8 mouse cellular contexts compared by ENCODE assay signal in the genomic region with DNA sequence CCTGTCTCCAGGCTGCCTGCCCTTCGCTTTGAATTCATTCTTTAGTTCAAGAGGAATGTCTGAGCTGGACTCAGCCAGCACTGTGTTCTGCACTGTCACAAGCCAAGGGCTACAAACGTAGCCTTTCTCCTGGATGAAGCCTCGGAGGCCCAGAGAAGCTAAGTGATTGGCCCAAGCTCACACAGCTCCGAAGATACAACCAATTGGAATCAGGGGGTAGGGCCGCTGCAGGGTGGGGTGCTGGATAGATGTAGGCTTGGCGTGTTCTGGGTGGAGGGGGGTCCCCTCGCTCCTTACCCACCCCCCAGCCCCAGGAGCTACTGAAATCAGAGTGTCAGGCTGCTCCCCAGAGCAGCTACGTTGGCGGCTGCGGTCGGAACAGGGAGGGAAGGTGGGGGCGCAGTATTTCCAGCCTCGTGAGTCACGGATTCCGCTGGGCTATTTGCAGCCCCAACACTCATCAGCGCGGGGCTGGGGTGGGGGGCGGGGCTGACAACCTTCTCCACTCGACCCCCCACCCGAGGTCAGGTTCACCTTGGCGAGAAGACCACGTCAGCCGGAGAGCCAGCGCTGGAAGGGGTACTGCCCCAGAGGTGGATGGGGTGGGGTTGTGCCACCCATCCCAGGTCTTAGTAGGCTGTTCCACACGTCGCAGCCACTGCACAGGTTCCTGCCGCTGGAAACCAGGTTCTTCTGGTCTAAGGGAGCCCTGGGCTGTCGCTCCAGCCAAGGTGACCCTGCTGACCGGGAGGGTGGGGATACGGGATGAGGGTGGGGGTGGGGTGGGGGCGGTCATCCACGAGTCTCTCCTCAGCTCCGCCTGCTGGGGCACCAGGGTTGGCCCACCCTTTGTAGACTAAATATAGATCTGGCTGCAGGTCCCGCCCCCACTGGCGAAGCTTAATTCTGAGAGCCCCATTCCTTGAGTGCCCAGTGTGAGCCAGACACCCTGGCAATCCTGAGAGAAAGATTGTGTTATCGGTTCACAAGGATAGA. TPM values are rescaled to one million over a fixed set of nuclear protein-coding genes. Genes with fewer than 3 reads are reported as not detected.
DNase-seq lines count a peak whose midpoint lies in the region; ATAC-seq and TF ChIP-seq lines count a peak whose summit lies in the region.

No protein-coding gene starts in this region.

- H3K27me3 ChIP-seq in CH12.LX (replicated peaks): peaks cover 1% of the 10 kb centered on the region
- no peaks in the 10 kb centered on the region; the same call in 1 of the 2 replicates for H3K27me3 ChIP-seq in forebrain, embryonic 15.5 days
- H3K27me3 ChIP-seq in liver, embryonic 16.5 days (ENCODE audit: control insufficient read depth, insufficient read depth, low read depth, low read length): peaks cover 6% of the 10 kb centered on the region

- H3K9ac ChIP-seq in CH12.LX (ENCODE audit: insufficient read depth, low read depth): peak overlapping the region; percentile 41
- peak overlapping the region; percentile 55 for H3K9ac ChIP-seq in forebrain, embryonic 15.5 days (replicated peaks)
- H3K9ac ChIP-seq in liver, embryonic 16.5 days (ENCODE audit: low read depth, low read length): no peak overlapping the region

- in situ Hi-C loops in CH12.LX (cut with MboI; ENCODE audit: low pct_ligation_motif_present, low pct_unique_long_range_greater_than_20kb, low sequenced_read_pairs): no loop called here

- peak; percentile 48 for TF ChIP-seq POLR2A in CH12.LX (IDR thresholded peaks at IDR 0.05; ENCODE audit: low read depth, low read length)
- TF ChIP-seq POLR2A in olfactory bulb, adult 2 months (IDR thresholded peaks at IDR 0.05; ENCODE audit: insufficient read depth, low read depth, low read length): 0 out of 2 replicates have a peak, but pooled peaks have one; percentile 25

- TF ChIP-seq EP300 in CH12.LX (IDR thresholded peaks at IDR 0.05; ENCODE audit: low read length): peak; percentile 90

- H3K4me2 ChIP-seq in CH12.LX (ENCODE audit: insufficient read depth, low read depth, poor library complexity, severe bottlenecking): peak overlapping the region; percentile 82
- peak overlapping the region; percentile 81 for H3K4me2 ChIP-seq in forebrain, embryonic 15.5 days (replicated peaks)
- H3K4me2 ChIP-seq in liver, embryonic 16.5 days (ENCODE audit: low read depth, low read length): peak overlapping the region; percentile 39

- peaks cover 12 to 40% of the 10 kb centered on the region in 2 experiments for H3K4me1 ChIP-seq in CH12.LX (ENCODE audit: control insufficient read depth in 1 of 2, insufficient read depth in 2 of 2)
- H3K4me1 ChIP-seq in forebrain, embryonic 15.5 days: peaks cover 10% of the 10 kb centered on the region
- H3K4me1 ChIP-seq in liver, embryonic 16.5 days (ENCODE audit: control insufficient read depth, low read depth, low read length): peaks cover 4% of the 10 kb centered on the region; the same call in 1 of the 2 replicates
- H3K4me1 ChIP-seq in olfactory bulb, adult 2 months (ENCODE audit: control insufficient read depth, insufficient read depth, low read length): peaks cover 59% of the 10 kb centered on the region

- 4% methylated on average over 35 of the region's 36 CpGs for WGBS in forebrain, embryonic 15.5 days
- 5% methylated on average over 36 of the region's 36 CpGs for WGBS in liver, embryonic 16.5 days (ENCODE audit: insufficient replicate concordance)
- 2% methylated on average over 36 of the region's 36 CpGs for WGBS in olfactory bulb, adult 2 months

- TF ChIP-seq RAD21 in CH12.LX (IDR thresholded peaks at IDR 0.05; ENCODE audit: low read depth, low read length): no peak

- H3K36me3 ChIP-seq in CH12.LX (replicated peaks in 1 of 2; ENCODE audit: control insufficient read depth in 1 of 2, insufficient read depth in 1 of 2, low read length in 1 of 2): no peaks in the 10 kb centered on the region
- no peaks in the 10 kb centered on the region for H3K36me3 ChIP-seq in forebrain, embryonic 15.5 days
- H3K36me3 ChIP-seq in liver, embryonic 16.5 days (ENCODE audit: control insufficient read depth, insufficient read depth): no peaks in the 10 kb centered on the region

- H3K79me2 ChIP-seq in CH12.LX (replicated peaks; ENCODE audit: control insufficient read depth, extremely low read depth, insufficient read depth, poor library complexity, severe bottlenecking): no peaks in the 10 kb centered on the region

- H3K27ac ChIP-seq in CH12.LX (ENCODE audit: insufficient read depth, low read depth): peak overlapping the region; percentile 66; the same call in 1 of the 2 replicates
- no peak overlapping the region for H3K27ac ChIP-seq in forebrain, embryonic 15.5 days (replicated peaks)
- H3K27ac ChIP-seq in layer of hippocampus, adult 2 months: peak overlapping the region; percentile 92
- H3K27ac ChIP-seq in liver, embryonic 16.5 days (ENCODE audit: low read length): no peak overlapping the region
- H3K27ac ChIP-seq in olfactory bulb, adult 2 months (ENCODE audit: insufficient read depth, low read depth, low read length): peak overlapping the region; percentile 97

- no peaks in the 10 kb centered on the region for H3K9me3 ChIP-seq in CH12.LX (replicated peaks; ENCODE audit: low read length)
- H3K9me3 ChIP-seq in forebrain, embryonic 15.5 days: no peaks in the 10 kb centered on the region
- H3K9me3 ChIP-seq in liver, embryonic 16.5 days (replicated peaks; ENCODE audit: control insufficient read depth, low read length): no peaks in the 10 kb centered on the region

- DNase-seq in CH12.LX (ENCODE audit: extremely low read depth): peak; percentile 89
- DNase-seq in brain, embryonic 18.5 days (ENCODE audit: low read depth, low spot score): peak; percentile 64
- DNase-seq in layer of hippocampus, adult 2 months (ENCODE audit: low spot score in 2 of 2): peak; percentile 72 to 82
- no peak for DNase-seq in testis, postnatal 10 days (ENCODE audit: low spot score)

- TF ChIP-seq CTCF in CH12.LX (conservative IDR thresholded peaks at IDR 0.05 in 1 of 2, IDR thresholded peaks at IDR 0.05 in 1 of 2; ENCODE audit: low read depth in 2 of 2, low read length in 2 of 2): no peak
- TF ChIP-seq CTCF in layer of hippocampus, adult 2 months (conservative IDR thresholded peaks at IDR 0.05): peak; percentile 18
- no peak for TF ChIP-seq CTCF in olfactory bulb, adult 2 months (IDR thresholded peaks at IDR 0.05; ENCODE audit: insufficient read depth, low read depth, low read length)

- dilution Hi-C loops in CH12.LX (cut with MboI; ENCODE audit: extremely low pct_ligation_motif_present, extremely low pct_unique_long_range_greater_than_20kb, low sequenced_read_pairs): no loop called here

- ATAC-seq in forebrain, embryonic 15.5 days (replicated peaks): peak; percentile 97
- peak; percentile 67 to 73 for ATAC-seq in hematopoietic stem cell, adult 5-6 weeks (replicated peaks in 1 of 2; ENCODE audit: insufficient read depth in 1 of 2, low FRiP score in 2 of 2, low TSS enrichment in 1 of 2, low read depth in 1 of 2, poor library complexity in 2 of 2, severe bottlenecking in 2 of 2)
- no peak for ATAC-seq in liver, embryonic 16.5 days (ENCODE audit: low read depth)

- peak overlapping the region; percentile 50 to 63 (median 58) for H3K4me3 ChIP-seq in CH12.LX (replicated peaks in 1 of 3; ENCODE audit: low read depth in 2 of 3, low read length in 2 of 3, poor library complexity in 1 of 3)
- H3K4me3 ChIP-seq in forebrain, embryonic 15.5 days: peak overlapping the region; percentile 49
- H3K4me3 ChIP-seq in layer of hippocampus, adult 2 months: peak overlapping the region; percentile 66
- H3K4me3 ChIP-seq in liver, embryonic 16.5 days (ENCODE audit: low read depth, low read length): peak overlapping the region; percentile 1; the same call in 1 of the 2 replicates
- peak overlapping the region; percentile 47 for H3K4me3 ChIP-seq in olfactory bulb, adult 2 months (ENCODE audit: insufficient read depth, low read depth, low read length)

RNA-seq across cellular contexts. Expression of gene Hspb7, which starts 5.2 kb away (rescaled TPM):
- total RNA-seq in CH12.LX (2012; rRNA removed) (0.04 TPM in 1 of 2 replicates, not detected in the other), CH12.LX (2014; rRNA removed) (not detected in 2 replicates)
- polyA plus RNA-seq in CH12.LX (2012; ENCODE audit: insufficient read length, low read depth): not detected in 2 replicates
- polyA plus RNA-seq in forebrain, embryonic 15.5 days (2015; fragmentation: Nextera tagmentation; extraction: Ambion mirVana): 0.09 TPM in 1 of 2 replicates, not detected in the other
- 1.3 TPM in 1 of 2 replicates, not detected in the other for total RNA-seq in hematopoietic stem cell, adult 5-6 weeks (2017)
- under 1 TPM in 1 of 2 experiments, not detected in 1; 0.12 TPM for total RNA-seq in layer of hippocampus, adult 2 months (2021)
- polyA plus RNA-seq in liver, embryonic 16.5 days (2015; fragmentation: Nextera tagmentation; extraction: Ambion mirVana): 0.22 and 0.97 TPM in 2 replicates
- polyA plus RNA-seq in olfactory bulb, adult 2 months (2012; ENCODE audit: insufficient read depth, insufficient read length, low replicate concordance, missing spikeins): not detected in 2 replicates

RNA-seq across cellular contexts. Expression of gene Clcnkb, which starts 10.0 kb away (rescaled TPM):
- total RNA-seq in CH12.LX (2012; rRNA removed) (0.51 and 1.1 TPM in 2 replicates), CH12.LX (2014; rRNA removed) (0.08 TPM in 2 replicates)
- 0.24 and 0.42 TPM in 2 replicates for polyA plus RNA-seq in CH12.LX (2012; ENCODE audit: insufficient read length, low read depth)
- polyA plus RNA-seq in forebrain, embryonic 15.5 days (2015; fragmentation: Nextera tagmentation; extraction: Ambion mirVana): not detected in 2 replicates
- not detected in 2 replicates for total RNA-seq in hematopoietic stem cell, adult 5-6 weeks (2017)
- not detected for total RNA-seq in layer of hippocampus, adult 2 months (2021)
- not detected in 2 replicates for polyA plus RNA-seq in liver, embryonic 16.5 days (2015; fragmentation: Nextera tagmentation; extraction: Ambion mirVana)
- polyA plus RNA-seq in olfactory bulb, adult 2 months (2012; ENCODE audit: insufficient read depth, insufficient read length, low replicate concordance, missing spikeins): not detected in 2 replicates

RNA-seq across cellular contexts. Expression of gene Srarp, which starts 10.1 kb away (rescaled TPM):
- not detected in 2 replicates for total RNA-seq in CH12.LX (2012; rRNA removed)
- total RNA-seq in CH12.LX (2014; rRNA removed): not detected in 2 replicates
- polyA plus RNA-seq in CH12.LX (2012; ENCODE audit: insufficient read length, low read depth): not detected in 2 replicates
- polyA plus RNA-seq in forebrain, embryonic 15.5 days (2015; fragmentation: Nextera tagmentation; extraction: Ambion mirVana): 0.20 TPM in 1 of 2 replicates, not detected in the other
- not detected in 2 replicates for total RNA-seq in hematopoietic stem cell, adult 5-6 weeks (2017)
- total RNA-seq in layer of hippocampus, adult 2 months (2021): 1 to 10 TPM; 4.1 to 5.3 TPM
- not detected in 2 replicates for polyA plus RNA-seq in liver, embryonic 16.5 days (2015; fragmentation: Nextera tagmentation; extraction: Ambion mirVana)
- not detected in 2 replicates for polyA plus RNA-seq in olfactory bulb, adult 2 months (2012; ENCODE audit: insufficient read depth, insufficient read length, low replicate concordance, missing spikeins)

RNA-seq across cellular contexts. Expression of gene Zbtb17, which starts 18.7 kb away (rescaled TPM):
- total RNA-seq in CH12.LX (2012; rRNA removed): 45.3 and 47.6 TPM in 2 replicates
- 20.4 and 21.4 TPM in 2 replicates for total RNA-seq in CH12.LX (2014; rRNA removed)
- 49.7 and 51.2 TPM in 2 replicates for polyA plus RNA-seq in CH12.LX (2012; ENCODE audit: insufficient read length, low read depth)
- 61.8 and 65.6 TPM in 2 replicates for polyA plus RNA-seq in forebrain, embryonic 15.5 days (2015; fragmentation: Nextera tagmentation; extraction: Ambion mirVana)
- 22.1 and 22.3 TPM in 2 replicates for total RNA-seq in hematopoietic stem cell, adult 5-6 weeks (2017)
- total RNA-seq in layer of hippocampus, adult 2 months (2021): 10 to 100 TPM; 33.8 to 34.6 TPM
- polyA plus RNA-seq in liver, embryonic 16.5 days (2015; fragmentation: Nextera tagmentation; extraction: Ambion mirVana): 6.6 and 7.9 TPM in 2 replicates
- not detected in 2 replicates for polyA plus RNA-seq in olfactory bulb, adult 2 months (2012; ENCODE audit: insufficient read depth, insufficient read length, low replicate concordance, missing spikeins)

RNA-seq across cellular contexts. Expression of gene Clcnka, which starts 27.3 kb away (rescaled TPM):
- total RNA-seq in CH12.LX (2012; rRNA removed): not detected in 2 replicates
- total RNA-seq in CH12.LX (2014; rRNA removed): not detected in 2 replicates
- not detected in 2 replicates for polyA plus RNA-seq in CH12.LX (2012; ENCODE audit: insufficient read length, low read depth)
- not detected in 2 replicates for polyA plus RNA-seq in forebrain, embryonic 15.5 days (2015; fragmentation: Nextera tagmentation; extraction: Ambion mirVana)
- not detected in 2 replicates for total RNA-seq in hematopoietic stem cell, adult 5-6 weeks (2017)
- not detected for total RNA-seq in layer of hippocampus, adult 2 months (2021)
- polyA plus RNA-seq in liver, embryonic 16.5 days (2015; fragmentation: Nextera tagmentation; extraction: Ambion mirVana): 0.05 TPM in 1 of 2 replicates, not detected in the other
- not detected in 2 replicates for polyA plus RNA-seq in olfactory bulb, adult 2 months (2012; ENCODE audit: insufficient read depth, insufficient read length, low replicate concordance, missing spikeins)

Comparison
In these comparisons a context has a peak if more than half of its experiments do, and no peak if none do; other contexts are left out.
1. H3K27ac ChIP-seq: peak in CH12.LX (single experiment), layer of hippocampus, adult 2 months (single experiment) and olfactory bulb, adult 2 months (single experiment); none in forebrain, embryonic 15.5 days (single experiment) and liver, embryonic 16.5 days (single experiment).
2. H3K4me3 ChIP-seq: peak in every context shown above with its lines; median percentile 66 in layer of hippocampus, adult 2 months; 58 in CH12.LX; 49 in forebrain, embryonic 15.5 days; 47 in olfactory bulb, adult 2 months; 1 in liver, embryonic 16.5 days.
3. Peak in every context shown above with its lines, with median percentiles within 50 percentile points of each other: H3K4me2 ChIP-seq.